Mouse (Mus musculus): ENCODE data around the gene Fbxl5.

GRCm38 (mm10) chr5:43846227-43846626, 24.8 kb upstream of the Fbxl5 start:
- no peak for TF ChIP-seq CTCF (IDR thresholded peaks at IDR 0.05; ENCODE audit: low read depth, low read length)
- no peak for TF ChIP-seq GATA1 (IDR thresholded peaks at IDR 0.05; ENCODE audit: borderline replicate concordance, low read length)
- no peak for TF ChIP-seq POLR2AphosphoS5 (IDR thresholded peaks at IDR 0.05; ENCODE audit: insufficient replicate concordance, low read depth, low read length)
- TF ChIP-seq TAL1 (conservative IDR thresholded peaks at IDR 0.05; ENCODE audit: low read depth, low read length), result no peak

Data from G1E (cell line).